Mouse (Mus musculus): ENCODE data around the gene Tnpo1.

- TF ChIP-seq CTCF (IDR thresholded peaks at IDR 0.05; ENCODE audit: low read depth): no peak
- TF ChIP-seq EP300 (optimal IDR thresholded peaks at IDR 0.05): no peak
Observed at GRCm38 (mm10) chr13:98967942-98968341, 41.8 kb upstream of the Tnpo1 start.

Data from stomach, postnatal 0 days (tissue).